7 mouse cellular contexts compared by ENCODE assay signal in the genomic region with DNA sequence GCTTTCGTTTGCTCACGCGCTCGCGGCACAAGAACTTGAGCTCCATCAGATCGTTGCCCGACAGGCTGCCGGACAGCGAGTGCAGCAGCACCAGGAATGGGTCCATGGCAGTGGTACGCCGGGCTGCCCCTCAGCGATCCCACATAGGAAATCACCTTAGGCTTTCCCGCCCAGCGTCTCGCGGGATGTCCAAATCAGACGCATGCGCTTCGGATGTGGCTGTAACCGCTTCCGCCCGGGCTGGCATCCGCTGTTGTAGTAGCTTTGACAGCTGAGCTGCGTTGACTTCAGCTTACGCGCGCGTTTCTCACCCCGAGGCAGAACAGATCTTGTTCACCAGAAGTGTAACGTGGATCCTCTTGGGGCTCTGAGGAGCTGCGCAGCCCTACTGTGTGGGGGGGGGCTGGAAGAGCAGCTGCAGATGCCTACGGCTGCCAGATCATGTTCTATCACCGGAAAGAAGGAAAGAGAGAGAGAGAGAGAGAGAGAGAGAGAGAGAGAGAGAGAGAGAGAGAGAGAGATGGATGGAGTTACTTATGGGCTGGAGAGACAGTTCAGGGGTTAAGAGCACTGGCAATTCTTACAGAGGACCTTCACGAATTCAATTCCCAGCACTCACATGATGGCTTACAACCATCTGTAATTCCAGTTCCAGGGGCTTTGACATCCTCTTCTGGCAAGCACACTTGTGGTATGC. TPM values are rescaled to one million over a fixed set of nuclear protein-coding genes. Genes with fewer than 3 reads are reported as not detected.
A peak's percentile ranks its signal among the peaks of the same experiment; 100 is the strongest.
DNase-seq lines count a peak whose midpoint lies in the region; ATAC-seq lines count a peak whose summit lies in the region.

A gene (minus strand): TSS at position 180 of the 697 bp plus-strand sequence.

- WGBS in intestine, embryonic 16.5 days = 1% methylated on average over 34 of the region's 34 CpGs
- 2% methylated on average over 34 of the region's 34 CpGs for WGBS in midbrain, embryonic 11.5 days

- peak within 1 kb of the TSS; percentile 83 for H3K9ac ChIP-seq in intestine, embryonic 16.5 days (ENCODE audit: low read depth, low read length)
- H3K9ac ChIP-seq in midbrain, embryonic 11.5 days (ENCODE audit: low read length) = peak within 1 kb of the TSS; percentile 82

- peaks cover 17% of the 10 kb centered on the region for H3K4me1 ChIP-seq in intestine, embryonic 16.5 days (ENCODE audit: control insufficient read depth, insufficient read depth, low read length)
- H3K4me1 ChIP-seq in midbrain, embryonic 11.5 days (ENCODE audit: control insufficient read depth, insufficient read depth, low read length) = peaks cover 18% of the 10 kb centered on the region

- H3K27ac ChIP-seq in intestine, embryonic 16.5 days (ENCODE audit: low read length) = peak within 1 kb of the TSS; percentile 95
- H3K27ac ChIP-seq in midbrain, embryonic 11.5 days (ENCODE audit: low read depth, low read length) = peak within 1 kb of the TSS; percentile 74

- no peaks in the 10 kb centered on the region for H3K27me3 ChIP-seq in intestine, embryonic 16.5 days (replicated peaks; ENCODE audit: control insufficient read depth, insufficient read depth, low read length)
- 0 out of 2 replicates have a peak, but pooled peaks cover 2% of the 10 kb centered on the region for H3K27me3 ChIP-seq in midbrain, embryonic 11.5 days (ENCODE audit: control insufficient read depth, insufficient read depth, low read length)

- peak within 1 kb of the TSS; percentile 84 for H3K4me3 ChIP-seq in intestine, embryonic 16.5 days (ENCODE audit: low read length)
- peak within 1 kb of the TSS; percentile 77 for H3K4me3 ChIP-seq in midbrain, embryonic 11.5 days (ENCODE audit: low read depth, low read length)

- ATAC-seq in intestine, embryonic 16.5 days = peak; percentile 86
- ATAC-seq in midbrain, embryonic 11.5 days (ENCODE audit: low FRiP score) = peak; percentile 85

- intact Hi-C loops in left cerebral cortex, postnatal 36 days (cut with DNase I) = no loop called here

- 0 out of 2 replicates have a peak, but pooled peaks cover 6% of the 10 kb centered on the region for H3K36me3 ChIP-seq in intestine, embryonic 16.5 days (ENCODE audit: control insufficient read depth, insufficient read depth, low read length)
- peaks cover 7% of the 10 kb centered on the region; the same call in 1 of the 2 replicates for H3K36me3 ChIP-seq in midbrain, embryonic 11.5 days (ENCODE audit: control insufficient read depth, insufficient read depth, low read length)

- DNase-seq in adrenal gland, adult 2 months = peak; percentile 96
- DNase-seq in embryo, embryonic 11.5 days (ENCODE audit: low read depth, low spot score) = peak; percentile 90
- DNase-seq in gastrocnemius, postnatal 4 days (ENCODE audit: low spot score in 2 of 2) = peak; percentile 89 to 96
- peak; percentile 91 to 94 for DNase-seq in left cerebral cortex, postnatal 36 days (ENCODE audit: low spot score in 2 of 2)
- DNase-seq in midbrain, embryonic 11.5 days (ENCODE audit: low spot score, missing footprints) = peak; percentile 99
- DNase-seq in skeletal muscle tissue, adult 2 months (ENCODE audit: low read depth, low spot score) = peak; percentile 89

- no peaks in the 10 kb centered on the region for H3K9me3 ChIP-seq in intestine, embryonic 16.5 days (ENCODE audit: control insufficient read depth, low read length)
- no peaks in the 10 kb centered on the region for H3K9me3 ChIP-seq in midbrain, embryonic 11.5 days (ENCODE audit: control insufficient read depth, low read length)

- peak within 1 kb of the TSS; percentile 73 for H3K4me2 ChIP-seq in intestine, embryonic 16.5 days (ENCODE audit: low read depth, low read length)
- peak within 1 kb of the TSS; percentile 84 for H3K4me2 ChIP-seq in midbrain, embryonic 11.5 days

RNA-seq across cellular contexts. Expression of the gene that starts here (rescaled TPM):
- 10 to 100 TPM in 1 of 2 experiments, 1 to 10 TPM in 1; 8.8 to 14.8 TPM for total RNA-seq in adrenal gland, adult 2 months (2021)
- 13.4 and 13.9 TPM in 2 replicates for polyA plus RNA-seq in adrenal gland, adult 2 months (2012; rRNA removed)
- total RNA-seq in gastrocnemius, postnatal 4 days (2021) = 1 to 10 TPM; 7.4 to 7.6 TPM
- polyA plus RNA-seq in intestine, embryonic 16.5 days (2015; fragmentation: Nextera tagmentation; extraction: Ambion mirVana) = 13.8 and 13.9 TPM in 2 replicates
- 1 to 10 TPM; 2.3 to 2.6 TPM for total RNA-seq in left cerebral cortex, postnatal 36 days (2021)
- polyA plus RNA-seq in midbrain, embryonic 11.5 days (2014; fragmentation: Nextera tagmentation; extraction: Ambion mirVana) = 8.5 and 8.9 TPM in 2 replicates

Comparison
In these comparisons a context has a peak if more than half of its experiments do, and no peak if none do; other contexts are left out.
1. Peak in every context shown above with its lines: DNase-seq, ATAC-seq, H3K4me3 ChIP-seq and H3K27ac ChIP-seq.